Mouse (Mus musculus): ENCODE data around the gene Slc22a12.

- no peak for TF ChIP-seq CTCF (IDR thresholded peaks at IDR 0.05; ENCODE audit: low read depth, low read length)
- no peak for TF ChIP-seq POLR2A (IDR thresholded peaks at IDR 0.05; ENCODE audit: extremely low read depth, insufficient read depth, low read length)
Observed at GRCm38 (mm10) chr19:6516153-6516552, 26.7 kb downstream of the Slc22a12 start.
